Mouse (Mus musculus) midbrain, embryonic 14.5 days (tissue): ENCODE data around the gene Gigyf1. TPM values are rescaled to one million over a fixed set of nuclear protein-coding genes. Genes with fewer than 3 reads are reported as not detected.

Experiments
- ATAC-seq: fragments of 200-750 bp; cut with Nextera tagmentation; 2 replicates; pipeline ENCODE4 v1.8.0; 2017; ENCODE audit warnings: moderate number of reproducible peaks, moderate library complexity; ENCODE audit not compliant: low FRiP score, low TSS enrichment
- DNase-seq: peaks from one replicate; pipeline ENCODE4 v3.0.0-alpha.2; 2015
- H3K27ac ChIP-seq: fragments of 300-500 bp; sonication (generic); replicated peaks from 2 replicates; pipeline ENCODE4 v1.5.1; 2014; ENCODE audit warnings: mild to moderate bottlenecking, low read depth, low read length, moderate library complexity
- H3K27me3 ChIP-seq: fragments of 300-500 bp; sonication (generic); 2 replicates; pipeline ENCODE4 v1.6.1; 2014; ENCODE audit warnings: low read length, control low read depth, mixed read lengths; ENCODE audit not compliant: control insufficient read depth, insufficient read depth
- H3K36me3 ChIP-seq: fragments of 300-500 bp; sonication (generic); 2 replicates; pipeline ENCODE4 v1.6.1; 2014; ENCODE audit warnings: low read length, control low read depth; ENCODE audit not compliant: control insufficient read depth, insufficient read depth
- H3K4me1 ChIP-seq: fragments of 300-500 bp; sonication (generic); 2 replicates; pipeline ENCODE4 v1.6.1; 2014; ENCODE audit warnings: mild to moderate bottlenecking, antibody characterized with exemption, low read length, control low read depth; ENCODE audit not compliant: control insufficient read depth, insufficient read depth
- H3K4me2 ChIP-seq: fragments of 300-500 bp; sonication (generic); 2 replicates; pipeline ENCODE4 v1.6.1; 2014; ENCODE audit warnings: mild to moderate bottlenecking, low read length, moderate library complexity
- H3K4me3 ChIP-seq: fragments of 300-500 bp; sonication (generic); replicated peaks from 2 replicates; pipeline ENCODE4 v1.5.1; 2014; ENCODE audit warnings: low read depth, low read length
- H3K9ac ChIP-seq: fragments of 300-500 bp; sonication (generic); replicated peaks from 2 replicates; pipeline ENCODE4 v1.6.1; 2014; ENCODE audit warnings: mild to moderate bottlenecking, low read length, moderate library complexity
- H3K9me3 ChIP-seq: fragments of 300-500 bp; sonication (generic); 2 replicates; pipeline ENCODE4 v1.6.1; 2016; ENCODE audit warnings: low read length, control low read depth, mixed read lengths; ENCODE audit not compliant: control insufficient read depth
- WGBS: fragments of 180-500 bp; shearing (Covaris S2); extraction: QIAGEN DNeasy Blood & Tissue Kit; methylation state at CpG from one replicate; pipeline ENCODE4 v1.1.7; 2014; 5-methylcytosine and 5-hydroxymethylcytosine counted together
- polyA plus RNA-seq: library from polyadenylated mRNA; unstranded; fragments of >200 nt; fragmentation: Nextera tagmentation; extraction: Ambion mirVana; gene quantifications from 2 replicates; pipeline ENCODE4 v1.2.1, GENCODE M21; 2014

Gene Gigyf1
- polyA plus RNA-seq, 1 experiment from 2014 or later, result 17.0 TPM

- Histone ChIP-seq H3K27me3 (no peaks in the 10 kb centered on the region), H3K27ac (peak within 1 kb of the TSS; percentile 84), H3K9ac (peak within 1 kb of the TSS; percentile 85), H3K9me3 (no peaks in the 10 kb centered on the region), H3K36me3 (no peaks in the 10 kb centered on the region), H3K4me2 (peak within 1 kb of the TSS; percentile 75), H3K4me3 (peak within 1 kb of the TSS; percentile 77), H3K4me1 (peaks cover 15% of the 10 kb centered on the region)
- ATAC-seq (peak; percentile 95), DNase-seq (peak; percentile 97)
- under 1% methylated on average over 36 of the region's 37 CpGs for WGBS
Observed at GRCm38 (mm10) chr5:137553411-137553837, 35.1 kb downstream of the Gigyf1 start, which contains the start of gene Actl6b. Gene Actl6b (plus strand): TSS chr5:137553517.

GRCm38 (mm10) chr5:137553898-137554297 is 35.5 kb downstream of the Gigyf1 start:
- Histone ChIP-seq H3K9ac (peak overlapping the region; percentile 85), H3K27ac (peak overlapping the region; percentile 84), H3K27me3 (no peaks in the 10 kb centered on the region), H3K4me2 (peak overlapping the region; percentile 75), H3K4me1 (peaks cover 15% of the 10 kb centered on the region), H3K4me3 (peak overlapping the region; percentile 77), H3K36me3 (no peaks in the 10 kb centered on the region), H3K9me3 (no peaks in the 10 kb centered on the region)
- peak; percentile 14; the same call in 1 of the 2 replicates for ATAC-seq
- DNase-seq, result no peak
- WGBS, result 50% methylated on average over 11 of the region's 11 CpGs

- H3K9ac ChIP-seq, result no peak overlapping the region
- DNase-seq (no peak), ATAC-seq (no peak)
- peaks cover 32% of the 10 kb centered on the region for H3K36me3 ChIP-seq
- H3K27ac ChIP-seq, result no peak overlapping the region
- no peaks in the 10 kb centered on the region for H3K9me3 ChIP-seq
- WGBS, result 66% methylated on average over 6 of the region's 6 CpGs
- H3K4me2 ChIP-seq, result no peak overlapping the region
- no peaks in the 10 kb centered on the region for H3K4me1 ChIP-seq
- H3K27me3 ChIP-seq, result no peaks in the 10 kb centered on the region
- H3K4me3 ChIP-seq, result no peak overlapping the region
Observed at GRCm38 (mm10) chr5:137561556-137561955, 43.2 kb downstream of the Gigyf1 start.

GRCm38 (mm10) chr5:137562965-137563364 is 44.6 kb downstream of the Gigyf1 start:
- no peaks in the 10 kb centered on the region for H3K4me1 ChIP-seq
- DNase-seq (no peak), ATAC-seq (no peak)
- H3K27ac ChIP-seq, result no peak overlapping the region
- H3K36me3 ChIP-seq, result peaks cover 38% of the 10 kb centered on the region
- H3K27me3 ChIP-seq, result no peaks in the 10 kb centered on the region
- WGBS, result 80% methylated on average over 10 of the region's 10 CpGs
- H3K4me2 ChIP-seq, result no peak overlapping the region
- H3K9me3 ChIP-seq, result no peaks in the 10 kb centered on the region
- H3K9ac ChIP-seq, result no peak overlapping the region
- no peak overlapping the region for H3K4me3 ChIP-seq

- Histone ChIP-seq H3K4me3 (no peak overlapping the region), H3K36me3 (peaks cover 37% of the 10 kb centered on the region), H3K4me2 (no peak overlapping the region), H3K9ac (no peak overlapping the region), H3K27me3 (no peaks in the 10 kb centered on the region), H3K9me3 (no peaks in the 10 kb centered on the region), H3K4me1 (no peaks in the 10 kb centered on the region), H3K27ac (no peak overlapping the region)
- no peak for ATAC-seq
- DNase-seq, result no peak
- 62% methylated on average over 6 of the region's 6 CpGs for WGBS
Observed at GRCm38 (mm10) chr5:137565744-137566143, 47.4 kb downstream of the Gigyf1 start.

- H3K4me2 ChIP-seq, result no peak overlapping the region
- no peaks in the 10 kb centered on the region for H3K4me1 ChIP-seq
- ATAC-seq, result no peak
- WGBS, result 97% methylated on average over 5 of the region's 5 CpGs
- H3K27ac ChIP-seq, result no peak overlapping the region
- no peak overlapping the region for H3K9ac ChIP-seq
- no peak for DNase-seq
- H3K4me3 ChIP-seq, result no peak overlapping the region
- no peaks in the 10 kb centered on the region for H3K27me3 ChIP-seq
- peaks cover 36% of the 10 kb centered on the region for H3K36me3 ChIP-seq
- H3K9me3 ChIP-seq, result no peaks in the 10 kb centered on the region
Observed at GRCm38 (mm10) chr5:137566416-137566815, 48.1 kb downstream of the Gigyf1 start.

- no peak for DNase-seq
- ATAC-seq, result no peak
Observed at GRCm38 (mm10) chr5:137568223-137568798, 50.0 kb downstream of the Gigyf1 start.

GRCm38 (mm10) chr5:137569031-137569430 is 50.7 kb downstream of the Gigyf1 start:
- DNase-seq (no peak), ATAC-seq (no peak)
- H3K4me3 ChIP-seq, result no peak overlapping the region
- no peaks in the 10 kb centered on the region for H3K27me3 ChIP-seq
- H3K4me2 ChIP-seq, result no peak overlapping the region
- peaks cover 29% of the 10 kb centered on the region for H3K36me3 ChIP-seq
- no peaks in the 10 kb centered on the region for H3K9me3 ChIP-seq
- no peaks in the 10 kb centered on the region for H3K4me1 ChIP-seq
- H3K27ac ChIP-seq, result no peak overlapping the region
- 86% methylated on average over 12 of the region's 12 CpGs for WGBS
- H3K9ac ChIP-seq, result no peak overlapping the region

More at GRCm38 (mm10) chr5:137568223-137568798, 50.0 kb downstream of the Gigyf1 start:
- Histone ChIP-seq H3K36me3 (peaks cover 32% of the 10 kb centered on the region), H3K27me3 (no peaks in the 10 kb centered on the region), H3K4me1 (no peaks in the 10 kb centered on the region), H3K9me3 (no peaks in the 10 kb centered on the region), H3K9ac (no peak overlapping the region), H3K4me3 (no peak overlapping the region), H3K4me2 (no peak overlapping the region), H3K27ac (no peak overlapping the region)
- 82% methylated on average over 8 of the region's 8 CpGs for whole genome bisulfite sequencing

- no peaks in the 10 kb centered on the region for H3K27me3 ChIP-seq
- no peak within 1 kb of the TSS for H3K27ac ChIP-seq
- 39% methylated on average over 9 of the region's 9 CpGs for WGBS
- H3K36me3 ChIP-seq, result peaks cover 23% of the 10 kb centered on the region
- ATAC-seq (no peak), DNase-seq (peak; percentile 8)
- H3K9me3 ChIP-seq, result no peaks in the 10 kb centered on the region
- H3K4me2 ChIP-seq, result no peak within 1 kb of the TSS
- H3K9ac ChIP-seq, result no peak within 1 kb of the TSS
- 0 out of 2 replicates have a peak, but pooled peaks cover 2% of the 10 kb centered on the region for H3K4me1 ChIP-seq
- no peak within 1 kb of the TSS for H3K4me3 ChIP-seq
Observed at GRCm38 (mm10) chr5:137569665-137570064, 51.3 kb downstream of the Gigyf1 start, which contains the start of gene Tfr2. Gene Tfr2 (plus strand): TSS chr5:137569840.
